Mouse (Mus musculus): ENCODE measurements around the gene Mt3.
"Not testable (repeated sequence)": the region's sequence is repeated elsewhere in the genome, so short reads cannot be mapped to it uniquely, and the experiment has no call there.

DNA sequence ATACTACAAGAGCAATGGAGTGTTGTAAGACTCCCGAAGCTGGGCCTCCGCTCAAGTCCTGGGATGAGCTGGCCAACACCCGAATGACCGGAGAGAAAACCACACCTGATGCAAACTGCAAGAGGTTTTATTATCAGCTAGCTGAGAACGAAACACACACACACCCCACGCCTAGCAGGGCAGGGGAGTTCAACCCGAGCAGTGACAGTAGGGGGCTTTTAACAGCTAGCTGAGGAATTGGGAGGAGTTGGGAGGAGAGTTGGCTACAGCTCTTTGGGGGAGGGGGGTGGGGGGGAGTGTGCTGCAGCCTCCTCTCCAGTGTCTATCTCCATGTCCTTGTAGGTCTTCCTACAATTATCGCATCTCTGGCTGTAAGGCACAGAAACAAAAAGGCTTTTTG lies 13.4 kb downstream of the Mt3 start:
- not testable (repeated sequence) for TF ChIP-seq CTCF (IDR thresholded peaks at IDR 0.05; ENCODE audit: low read depth, low read length); POLR2AphosphoS5 (IDR thresholded peaks at IDR 0.05; ENCODE audit: insufficient replicate concordance, low read depth, low read length); TAL1 (conservative IDR thresholded peaks at IDR 0.05; ENCODE audit: low read depth, low read length); GATA1 (IDR thresholded peaks at IDR 0.05; ENCODE audit: borderline replicate concordance, low read length); GATA2 (IDR thresholded peaks at IDR 0.05; ENCODE audit: borderline replicate concordance, low read depth, low read length)

Measured in G1E (cell line).